Mouse (Mus musculus) adipocyte (in vitro differentiated cells): ENCODE data around the gene Car2.
A peak's percentile ranks its signal among the peaks of the same experiment; 100 is the strongest.

Experiments used
- DNase-seq: peaks from one replicate; pipeline ENCODE4 v3.0.0-alpha.2; 2016; ENCODE audit warnings: low spot score

Car2 gene

GRCm38 (mm10) chr3:14945627-14946026 lies 59.6 kb downstream of the Car2 start:
- DNase-seq: no peak

- peak; percentile 93 for DNase-seq
Measured at GRCm38 (mm10) chr3:14948067-14948800, 62.2 kb downstream of the Car2 start.

- DNase-seq: no peak
Measured at GRCm38 (mm10) chr3:14950031-14950430, 64.0 kb downstream of the Car2 start.
